Mouse (Mus musculus): ENCODE results near the gene Uchl3.

Uchl3 gene

DNA sequence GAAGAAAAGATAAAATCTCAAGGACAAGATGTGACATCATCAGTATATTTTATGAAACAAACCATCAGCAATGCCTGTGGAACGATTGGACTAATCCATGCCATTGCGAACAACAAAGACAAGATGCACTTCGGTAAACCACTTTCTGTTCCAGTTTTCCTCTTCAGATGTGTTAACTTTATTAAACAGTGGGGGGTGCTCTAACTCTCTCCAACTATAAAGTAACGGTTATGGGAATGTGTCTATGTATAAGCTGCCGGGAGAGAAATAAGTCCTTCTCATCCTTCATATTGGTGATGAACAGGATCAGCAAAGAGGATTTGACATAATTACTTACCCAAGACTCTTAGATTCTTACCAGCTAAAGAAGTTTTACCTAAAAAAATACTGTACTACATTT is 12.8 kb downstream of the Uchl3 start:
- no peak for DNase-seq (ENCODE audit: low spot score)

DNA sequence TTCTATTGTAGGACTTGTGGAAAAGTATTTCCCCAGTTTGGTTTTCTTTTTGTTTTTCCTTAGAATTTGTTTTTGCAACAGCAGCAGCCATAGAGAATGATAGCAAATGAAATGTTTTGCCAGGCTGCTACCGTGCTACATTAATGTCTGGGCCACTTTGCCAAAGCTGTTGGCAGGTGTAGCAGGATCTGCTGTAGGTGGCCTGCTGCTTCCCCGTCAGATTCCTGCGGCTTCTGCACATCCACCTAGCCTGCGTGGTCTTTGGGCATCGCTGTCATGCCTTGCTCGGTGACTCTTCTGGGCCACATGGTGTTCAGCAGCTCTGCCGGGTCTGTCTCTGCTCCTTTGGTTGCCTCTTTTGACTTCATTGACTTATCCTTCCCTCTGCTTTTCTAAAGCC is 14.9 kb downstream of the Uchl3 start:
- DNase-seq (ENCODE audit: low spot score), result no peak

DNA sequence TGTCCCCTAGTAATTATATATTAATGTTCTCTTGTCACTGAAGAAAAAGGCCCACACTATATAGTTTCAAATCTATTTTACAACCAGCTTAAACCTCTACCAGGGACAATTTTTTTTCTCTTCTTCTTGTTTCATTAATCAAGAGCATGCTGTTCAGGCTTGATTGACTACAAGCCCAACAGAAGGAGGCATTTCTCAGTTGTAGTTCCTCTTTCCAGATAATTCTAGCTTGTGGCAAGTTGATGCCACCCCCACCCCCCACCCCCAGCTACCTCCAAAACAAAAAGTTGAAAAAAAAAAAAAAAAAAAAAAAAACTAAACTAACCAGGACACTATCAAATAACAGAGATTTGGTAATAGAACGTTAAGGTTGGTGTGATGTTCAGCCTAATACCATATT is 18.5 kb downstream of the Uchl3 start:
- no peak for DNase-seq (ENCODE audit: low spot score)

DNA sequence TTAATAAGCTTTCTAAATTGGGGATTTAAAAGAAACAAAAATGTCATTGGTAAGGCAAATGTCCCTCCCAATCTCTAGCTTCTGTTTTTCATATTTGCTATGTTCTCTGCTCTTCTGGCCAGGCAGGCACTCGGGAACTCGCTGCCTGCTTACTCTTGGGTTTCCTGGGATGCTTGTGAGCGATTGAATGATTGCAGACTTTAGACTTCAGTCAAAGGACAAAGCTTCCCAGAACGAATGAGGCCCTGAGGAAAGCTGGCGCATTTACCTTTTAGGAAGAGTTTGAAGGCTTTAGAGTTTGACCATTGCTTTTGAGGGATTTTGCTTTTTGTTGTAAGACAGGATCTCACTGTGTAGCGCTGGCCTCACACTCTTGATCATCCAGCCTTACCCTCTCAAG is 33.9 kb downstream of the Uchl3 start:
- no peak for DNase-seq (ENCODE audit: low spot score)

DNA sequence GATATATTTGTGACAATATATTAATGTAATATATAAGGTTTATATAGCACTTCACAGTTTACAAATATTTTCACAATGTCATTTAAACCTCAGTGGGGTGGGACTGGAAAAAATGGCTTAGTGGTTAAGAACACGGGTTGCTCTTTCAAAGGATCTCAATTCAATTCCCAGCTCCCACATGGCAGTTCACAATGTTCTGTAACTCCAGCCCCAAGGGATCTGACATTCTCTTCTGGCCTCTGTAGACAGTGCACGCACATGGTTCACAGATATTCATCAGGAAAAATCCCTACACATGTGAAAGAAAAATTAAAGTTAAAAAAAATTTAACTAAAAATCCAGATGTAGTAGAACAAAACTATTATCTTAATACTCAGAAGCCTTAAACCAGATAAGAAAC is 34.6 kb downstream of the Uchl3 start:
- no peak for DNase-seq (ENCODE audit: low spot score)

DNA sequence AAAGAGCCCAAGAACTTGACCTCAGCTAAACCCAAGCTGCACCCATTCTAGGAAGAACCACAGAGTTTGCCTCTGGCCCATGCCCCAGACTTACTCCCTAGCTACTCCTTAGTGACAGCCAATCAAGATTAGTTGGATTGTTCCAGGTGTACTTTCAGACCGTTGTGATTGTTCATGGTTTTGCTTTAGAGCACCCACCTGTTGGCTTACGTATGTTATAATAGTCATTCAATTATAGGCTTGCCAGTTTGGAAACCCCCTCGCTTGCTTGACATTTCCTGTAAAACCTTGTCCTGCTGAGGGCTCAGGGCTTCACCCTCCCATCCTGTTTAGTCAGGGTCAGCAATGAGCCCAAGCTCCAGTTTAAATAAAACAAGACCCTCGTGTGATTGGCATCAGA is 50.7 kb downstream of the Uchl3 start:
- DNase-seq (ENCODE audit: low spot score), result no peak

DNA sequence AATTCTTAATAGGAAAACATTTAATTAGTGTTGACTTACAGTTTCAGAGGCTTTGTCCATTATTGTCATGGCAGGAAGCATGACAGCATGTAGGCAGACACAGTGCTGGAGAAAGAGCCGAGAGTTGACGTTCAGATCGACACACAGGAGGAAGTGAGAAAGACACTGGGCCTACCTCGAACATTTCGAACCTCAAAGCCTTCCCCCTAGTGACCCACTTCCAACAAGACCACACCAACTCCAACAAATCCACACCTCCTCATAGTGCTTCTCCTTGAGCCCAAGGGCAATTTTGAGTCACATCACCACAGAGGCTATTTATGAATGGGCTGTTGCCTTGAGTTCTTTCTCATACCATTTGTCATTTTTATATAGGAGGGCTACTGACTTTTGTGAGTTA is 53.3 kb downstream of the Uchl3 start:
- no peak for DNase-seq (ENCODE audit: low spot score)

DNA sequence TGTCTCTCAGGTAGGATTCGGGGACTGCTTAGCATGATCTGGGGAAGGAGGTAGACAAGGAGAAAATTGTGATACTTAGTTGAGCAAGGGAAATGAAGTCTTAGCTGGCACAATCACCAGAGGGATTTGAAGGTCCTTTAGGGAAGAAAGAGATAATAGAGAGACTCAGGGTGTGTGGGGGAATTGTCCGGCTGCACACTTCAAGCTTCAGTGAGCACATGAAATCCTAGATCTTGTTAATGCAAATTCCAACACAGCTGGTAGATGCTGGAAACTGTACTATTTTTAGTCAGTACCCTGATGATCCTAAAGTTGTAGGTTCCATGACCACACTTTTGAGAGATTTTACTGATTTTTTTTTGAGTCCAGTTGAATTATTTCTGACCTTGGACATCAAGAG is 60.6 kb downstream of the Uchl3 start:
- DNase-seq (ENCODE audit: low spot score), result no peak

DNA sequence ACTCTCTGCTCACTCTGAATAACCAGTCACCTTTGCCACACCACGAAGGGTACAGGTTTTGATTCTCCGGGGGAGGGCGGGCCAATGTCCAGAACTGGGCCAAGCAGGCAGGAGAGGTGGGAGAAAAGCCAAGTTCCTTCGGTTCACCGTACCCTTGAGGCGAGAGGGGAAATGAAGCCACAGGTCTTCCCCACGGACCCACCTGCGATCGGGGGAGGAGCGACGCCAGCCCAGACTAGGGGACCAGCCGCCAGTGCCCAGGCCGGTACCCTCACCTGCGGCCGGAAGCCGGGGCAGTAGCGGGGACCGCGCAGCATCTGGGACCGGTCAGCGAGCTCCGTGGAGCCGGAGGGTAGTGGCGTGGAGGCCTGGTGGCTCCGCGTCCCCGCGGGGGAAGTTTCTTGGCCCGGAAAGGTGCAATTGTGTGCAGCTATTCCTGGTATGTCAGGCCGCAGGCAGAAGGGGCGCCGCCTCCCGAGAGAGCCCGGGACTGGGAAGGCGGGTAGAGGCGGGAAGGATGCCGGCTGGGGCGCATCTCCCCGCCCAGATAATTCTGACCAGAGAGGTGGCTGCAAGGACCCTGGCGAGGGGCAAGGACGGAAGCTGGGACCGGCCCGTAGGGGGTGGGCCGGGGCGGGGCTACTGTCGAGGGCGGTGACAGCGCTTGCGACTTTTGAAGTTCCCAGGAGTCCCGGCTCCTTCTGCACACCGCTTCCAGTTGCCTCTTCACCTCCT is 75.6 kb downstream of the Uchl3 start, which contains the start of the genes Gm9922 and Lmo7:
Gene Gm9922 (minus strand): TSS at position 578 of the 735 bp plus-strand sequence.
Gene Lmo7 (plus strand): TSS at position 721 of the 735 bp plus-strand sequence.
- peak; percentile 63 for DNase-seq (ENCODE audit: low spot score)

DNA sequence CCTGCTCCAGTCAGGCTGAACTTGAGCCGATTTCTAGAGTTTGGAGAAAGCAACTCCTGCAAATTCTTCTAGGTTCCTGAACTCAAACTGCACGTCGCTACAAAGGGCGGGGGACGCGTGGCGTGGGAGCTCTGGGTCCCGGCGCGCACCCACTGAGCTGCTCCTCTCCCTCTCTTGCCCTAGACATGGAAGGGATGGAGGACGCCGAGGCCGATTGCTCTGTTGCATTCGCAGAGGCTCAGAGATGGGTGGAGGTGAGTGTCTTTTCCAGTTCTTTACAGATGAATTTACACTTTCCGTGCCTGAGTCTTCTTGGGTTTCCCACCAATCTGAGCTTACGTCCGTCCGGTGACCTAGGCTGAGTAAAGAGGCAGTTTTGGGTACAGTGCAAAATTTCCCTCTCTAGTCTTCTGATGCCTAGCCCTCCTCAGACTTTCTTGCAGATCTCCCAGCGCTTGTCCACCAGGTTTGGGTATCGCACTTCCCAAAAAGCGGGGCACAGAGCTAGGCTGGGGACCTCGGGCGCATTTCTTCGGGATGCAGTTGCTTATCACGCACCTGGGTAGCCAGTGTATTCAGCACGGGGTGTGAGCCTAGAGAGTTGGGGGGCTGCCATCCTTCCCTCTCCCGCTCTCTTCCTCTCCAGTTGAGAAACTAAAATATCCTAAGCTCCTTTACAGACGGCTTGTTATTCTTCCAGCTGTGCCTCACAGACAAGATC is 76.4 kb downstream of the Uchl3 start:
- no peak for DNase-seq (ENCODE audit: low spot score)

DNA sequence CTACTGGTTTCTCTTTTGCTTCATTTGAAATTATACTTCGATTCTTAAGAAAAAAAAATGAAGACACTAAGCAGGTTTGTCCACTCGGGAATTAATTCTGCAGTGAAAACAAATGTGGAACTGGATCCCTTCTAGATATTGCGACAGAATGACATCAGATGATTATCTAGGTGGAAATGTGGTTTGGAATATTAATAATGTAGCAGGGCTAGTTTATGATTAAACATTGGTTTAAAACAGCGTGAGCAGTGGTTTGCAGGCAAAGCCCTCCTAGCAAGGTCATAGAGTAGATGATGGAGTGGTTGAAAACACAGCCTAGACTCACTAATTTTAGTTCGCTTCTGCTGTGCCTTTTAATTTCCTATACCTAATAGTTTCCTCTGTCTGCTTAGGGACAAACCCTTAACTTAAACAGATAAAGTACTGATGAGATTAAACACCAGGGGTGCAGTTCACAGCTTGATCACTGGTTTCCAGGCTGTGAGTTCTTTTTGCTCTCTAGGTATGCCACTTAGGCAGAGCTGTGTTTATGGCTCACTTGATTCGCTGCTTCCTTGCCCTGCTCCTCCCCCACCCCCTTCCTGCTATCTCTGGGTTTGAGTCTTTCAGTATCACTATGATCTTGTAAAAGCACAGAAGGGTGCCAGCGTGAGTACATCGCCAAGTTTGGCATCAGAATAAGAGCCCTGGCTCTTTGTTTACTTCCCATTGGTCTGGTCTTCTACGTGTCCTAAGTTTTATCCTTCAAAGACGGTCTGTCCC is 80.0 kb downstream of the Uchl3 start:
- DNase-seq (ENCODE audit: low spot score), result no peak

DNA sequence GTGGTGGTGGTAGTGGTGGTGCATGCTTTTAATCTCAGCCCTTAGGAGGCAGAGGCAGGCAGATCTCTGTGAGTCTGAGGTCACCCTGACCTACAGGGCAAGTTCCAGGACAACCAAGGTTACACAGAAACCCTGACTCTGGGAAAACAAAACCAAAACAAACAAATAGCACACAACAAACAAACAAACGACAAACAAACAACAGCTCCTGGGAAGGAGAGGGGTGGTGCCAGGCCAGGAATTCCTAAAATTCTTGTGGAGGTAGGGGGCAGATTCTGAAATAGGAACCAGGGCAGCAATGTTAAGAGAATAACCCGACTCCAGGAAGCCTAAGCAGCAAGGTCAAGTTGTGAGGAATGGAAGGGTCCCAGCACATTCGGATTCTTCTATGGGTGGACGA is 83.7 kb downstream of the Uchl3 start:
- no peak for DNase-seq (ENCODE audit: low spot score)

All from testis, postnatal 14 days (tissue).